Mouse (Mus musculus): ENCODE data around the gene Tgfa. TPM values are rescaled to one million over a fixed set of nuclear protein-coding genes. Genes with fewer than 3 reads are reported as not detected.

The Tgfa gene
- polyA plus RNA-seq, 2 experiments, result 0.99 to 1.7 TPM

- Histone ChIP-seq H3K27me3 (ENCODE audit: control insufficient read depth, insufficient read depth, low read length) (no peaks in the 10 kb centered on the region), H3K4me3 (ENCODE audit: insufficient read depth in 1 of 2, low read depth in 2 of 2, low read length in 2 of 2) (no peak overlapping the region), H3K9me3 (ENCODE audit: control insufficient read depth, low read length) (no peaks in the 10 kb centered on the region), H3K4me1 (replicated peaks; ENCODE audit: control insufficient read depth in 2 of 2, insufficient read depth in 2 of 2, low read length in 1 of 2) (no peaks in the 10 kb centered on the region), H3K9ac (replicated peaks) (no peak overlapping the region), H3K4me2 (ENCODE audit: low read depth) (no peak overlapping the region), H3K36me3 (replicated peaks; ENCODE audit: control insufficient read depth, insufficient read depth, low read depth) (no peaks in the 10 kb centered on the region), H3K27ac (no peak overlapping the region)
- ATAC-seq (ENCODE audit: insufficient read depth) (no peak), DNase-seq (ENCODE audit: low read depth in 3 of 3, low spot score in 3 of 3) (no peak)
- WGBS (ENCODE audit: insufficient replicate concordance), result 72% methylated on average over 3 of the region's 3 CpGs
- TF ChIP-seq EP300 (IDR thresholded peaks at IDR 0.05; ENCODE audit: low read depth) (no peak), CTCF (IDR thresholded peaks at IDR 0.05; ENCODE audit: low read depth) (peak; percentile 18; the same call in 1 of the 2 replicates)
These were observed 103.9 kb downstream of the Tgfa start for GRCm38 (mm10) chr6:86298961-86299360.

- Histone ChIP-seq H3K9me3 (ENCODE audit: control insufficient read depth, low read length) (no peaks in the 10 kb centered on the region), H3K4me3 (ENCODE audit: insufficient read depth in 1 of 2, low read depth in 2 of 2, low read length in 2 of 2) (no peak overlapping the region), H3K4me2 (ENCODE audit: low read depth) (no peak overlapping the region), H3K27ac (no peak overlapping the region), H3K27me3 (ENCODE audit: control insufficient read depth, insufficient read depth, low read length) (no peaks in the 10 kb centered on the region), H3K36me3 (replicated peaks; ENCODE audit: control insufficient read depth, insufficient read depth, low read depth) (no peaks in the 10 kb centered on the region), H3K4me1 (replicated peaks; ENCODE audit: control insufficient read depth in 2 of 2, insufficient read depth in 2 of 2, low read length in 1 of 2) (no peaks in the 10 kb centered on the region), H3K9ac (replicated peaks) (no peak overlapping the region)
- DNase-seq (ENCODE audit: low read depth in 3 of 3, low spot score in 3 of 3), result no peak
- no peak for ATAC-seq (ENCODE audit: insufficient read depth)
- WGBS (ENCODE audit: insufficient replicate concordance), result 65% methylated on average over 2 of the region's 2 CpGs
- TF ChIP-seq EP300 (IDR thresholded peaks at IDR 0.05; ENCODE audit: low read depth) (no peak), CTCF (IDR thresholded peaks at IDR 0.05; ENCODE audit: low read depth) (no peak)
These were observed 104.4 kb downstream of the Tgfa start for GRCm38 (mm10) chr6:86299381-86299780.

GRCm38 (mm10) chr6:86305680-86306079 lies 110.7 kb downstream of the Tgfa start:
- DNase-seq (ENCODE audit: low read depth in 3 of 3, low spot score in 3 of 3) (peak; percentile 2 to 28 (median 22)), ATAC-seq (ENCODE audit: insufficient read depth) (peak; percentile 70; the same call in 1 of the 2 replicates)
- no peak overlapping the region for H3K4me2 ChIP-seq (ENCODE audit: low read depth)
- no peak overlapping the region for H3K4me3 ChIP-seq (ENCODE audit: insufficient read depth in 1 of 2, low read depth in 2 of 2, low read length in 2 of 2)
- 41% methylated on average over 4 of the region's 4 CpGs for WGBS (ENCODE audit: insufficient replicate concordance)
- TF ChIP-seq CTCF (IDR thresholded peaks at IDR 0.05; ENCODE audit: low read depth) (no peak), EP300 (IDR thresholded peaks at IDR 0.05; ENCODE audit: low read depth) (no peak)
- H3K27me3 ChIP-seq (ENCODE audit: control insufficient read depth, insufficient read depth, low read length), result no peaks in the 10 kb centered on the region
- no peaks in the 10 kb centered on the region for H3K9me3 ChIP-seq (ENCODE audit: control insufficient read depth, low read length)
- no peak overlapping the region for H3K27ac ChIP-seq
- no peaks in the 10 kb centered on the region for H3K36me3 ChIP-seq (replicated peaks; ENCODE audit: control insufficient read depth, insufficient read depth, low read depth)
- no peak overlapping the region for H3K9ac ChIP-seq (replicated peaks)
- H3K4me1 ChIP-seq (replicated peaks; ENCODE audit: control insufficient read depth in 2 of 2, insufficient read depth in 2 of 2, low read length in 1 of 2), result 0 out of 4 replicates have a peak, but pooled peaks cover 0 to 3% of the 10 kb centered on the region in 2 experiments

- no peak overlapping the region for H3K4me2 ChIP-seq (ENCODE audit: low read depth)
- DNase-seq (ENCODE audit: low read depth in 3 of 3, low spot score in 3 of 3) (no peak), ATAC-seq (ENCODE audit: insufficient read depth) (no peak)
- no peak overlapping the region for H3K9ac ChIP-seq (replicated peaks)
- H3K27ac ChIP-seq, result no peak overlapping the region
- H3K4me1 ChIP-seq (replicated peaks; ENCODE audit: control insufficient read depth in 2 of 2, insufficient read depth in 2 of 2, low read length in 1 of 2), result no peaks in the 10 kb centered on the region
- H3K27me3 ChIP-seq (ENCODE audit: control insufficient read depth, insufficient read depth, low read length), result no peaks in the 10 kb centered on the region
- no peaks in the 10 kb centered on the region for H3K36me3 ChIP-seq (replicated peaks; ENCODE audit: control insufficient read depth, insufficient read depth, low read depth)
- no peak for TF ChIP-seq CTCF (IDR thresholded peaks at IDR 0.05; ENCODE audit: low read depth)
- TF ChIP-seq EP300 (IDR thresholded peaks at IDR 0.05; ENCODE audit: low read depth), result no peak
- no peaks in the 10 kb centered on the region for H3K9me3 ChIP-seq (ENCODE audit: control insufficient read depth, low read length)
- WGBS (ENCODE audit: insufficient replicate concordance), result 61% methylated on average over 1 of the region's 1 CpGs
- H3K4me3 ChIP-seq (ENCODE audit: insufficient read depth in 1 of 2, low read depth in 2 of 2, low read length in 2 of 2), result no peak overlapping the region
These were observed 119.0 kb downstream of the Tgfa start for GRCm38 (mm10) chr6:86314011-86314410.

GRCm38 (mm10) chr6:86317066-86317465 lies 122.0 kb downstream of the Tgfa start:
- no peaks in the 10 kb centered on the region for H3K27me3 ChIP-seq (ENCODE audit: control insufficient read depth, insufficient read depth, low read length)
- no peak overlapping the region for H3K4me3 ChIP-seq (ENCODE audit: insufficient read depth in 1 of 2, low read depth in 2 of 2, low read length in 2 of 2)
- no peaks in the 10 kb centered on the region for H3K4me1 ChIP-seq (replicated peaks; ENCODE audit: control insufficient read depth in 2 of 2, insufficient read depth in 2 of 2, low read length in 1 of 2)
- no peak overlapping the region for H3K9ac ChIP-seq (replicated peaks)
- H3K9me3 ChIP-seq (ENCODE audit: control insufficient read depth, low read length), result no peaks in the 10 kb centered on the region
- no peak for TF ChIP-seq CTCF (IDR thresholded peaks at IDR 0.05; ENCODE audit: low read depth)
- no peak for TF ChIP-seq EP300 (IDR thresholded peaks at IDR 0.05; ENCODE audit: low read depth)
- no peak overlapping the region for H3K4me2 ChIP-seq (ENCODE audit: low read depth)
- no peak for ATAC-seq (ENCODE audit: insufficient read depth)
- 18% methylated on average over 1 of the region's 1 CpGs for WGBS (ENCODE audit: insufficient replicate concordance)
- no peaks in the 10 kb centered on the region for H3K36me3 ChIP-seq (replicated peaks; ENCODE audit: control insufficient read depth, insufficient read depth, low read depth)
- no peak overlapping the region for H3K27ac ChIP-seq
- no peak for DNase-seq (ENCODE audit: low read depth in 3 of 3, low spot score in 3 of 3)
